ENCODE assay signal across 18 mouse cellular contexts in the genomic region with DNA sequence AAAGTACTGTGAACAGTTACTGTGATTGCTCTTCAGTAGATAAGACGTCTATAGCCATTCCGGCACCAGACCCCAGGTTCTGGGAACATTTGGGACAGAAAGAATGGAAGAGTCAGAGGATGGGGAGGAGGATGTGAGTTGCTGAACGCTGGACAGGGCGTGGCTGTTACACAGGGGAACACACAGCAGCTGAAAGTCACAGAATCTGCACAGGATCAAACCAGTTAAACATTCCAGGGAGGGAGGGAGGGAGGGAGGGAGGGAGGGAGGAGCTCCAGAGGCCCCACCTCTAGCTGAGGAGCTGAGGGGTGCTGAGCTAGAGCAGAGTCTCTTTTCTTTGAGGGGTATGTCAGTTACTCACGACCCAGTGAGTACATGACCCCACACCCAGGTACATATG. TPM values are rescaled to one million over a fixed set of nuclear protein-coding genes. Genes with fewer than 3 reads are reported as not detected.
DNase-seq lines count a peak whose midpoint lies in the region; ATAC-seq and TF ChIP-seq lines count a peak whose summit lies in the region.
"Had no signal": no experiment of that assay in that cellular context is flagged by ENCODE, and none has a peak within 500 bp of the region (broad histone marks: within the 10 kb centered on the region; RNA-seq: fewer than 3 reads in every experiment).

No protein-coding gene starts in this region.

- H3K9me3 ChIP-seq in kidney, postnatal 0 days (replicated peaks; ENCODE audit: low read length) = no peaks in the 10 kb centered on the region
- H3K9me3 ChIP-seq in embryonic facial prominence, embryonic 12.5 days = no peaks in the 10 kb centered on the region
- no peaks in the 10 kb centered on the region for H3K9me3 ChIP-seq in stomach, embryonic 14.5 days (ENCODE audit: control insufficient read depth, low read depth, low read length)
- H3K9me3 ChIP-seq: forebrain, embryonic 15.5 days; hindbrain, embryonic 15.5 days; lung, embryonic 15.5 days; megakaryocyte, embryonic 14.5 days had no signal

- no peak overlapping the region for H3K27ac ChIP-seq in kidney, postnatal 0 days
- H3K27ac ChIP-seq in embryonic facial prominence, embryonic 12.5 days = no peak overlapping the region
- H3K27ac ChIP-seq in stomach, embryonic 14.5 days (ENCODE audit: low read length) = no peak overlapping the region
- H3K27ac ChIP-seq: forebrain, embryonic 15.5 days; heart, adult 2 months; hindbrain, embryonic 15.5 days; lung, embryonic 15.5 days had no signal

- DNase-seq in embryo, embryonic 11 days = peak; percentile 12
- DNase-seq in embryo, embryonic 10 days (ENCODE audit: low spot score) = no peak
- no peak for DNase-seq in kidney, postnatal 0 days (ENCODE audit: low spot score)
- DNase-seq in kidney, adult 11 months = no peak
- DNase-seq in left cerebral cortex, postnatal 36 days (ENCODE audit: low spot score in 2 of 2) = no peak
- DNase-seq: cerebellum, postnatal 25 days; heart, adult 2 months; kidney, postnatal 36 days; thymus, adult 18-20 months had no signal

- no peak overlapping the region for H3K9ac ChIP-seq in kidney, postnatal 0 days (ENCODE audit: low read depth, low read length)
- H3K9ac ChIP-seq in embryonic facial prominence, embryonic 12.5 days = no peak overlapping the region
- no peak overlapping the region for H3K9ac ChIP-seq in stomach, embryonic 14.5 days (replicated peaks; ENCODE audit: low read depth, low read length)
- H3K9ac ChIP-seq: forebrain, embryonic 15.5 days; hindbrain, embryonic 15.5 days; lung, embryonic 15.5 days had no signal

- ATAC-seq in kidney, postnatal 0 days (replicated peaks; ENCODE audit: low FRiP score, low read depth) = peak; percentile 54; the same call in 1 of the 2 replicates
- peak; percentile 61; the same call in 1 of the 2 replicates for ATAC-seq in embryonic facial prominence, embryonic 12.5 days (ENCODE audit: insufficient number of reproducible peaks, insufficient read depth, low FRiP score, low TSS enrichment)
- 0 out of 2 replicates have a peak, but pooled peaks have one; percentile 30 for ATAC-seq in stomach, embryonic 14.5 days (ENCODE audit: insufficient number of reproducible peaks, insufficient read depth, low FRiP score, low read depth)
- ATAC-seq in erythroblast, adult 5-6 weeks (replicated peaks; ENCODE audit: low FRiP score, poor library complexity, severe bottlenecking) = no peak
- ATAC-seq: forebrain, embryonic 15.5 days; Patski had no signal

- no peak overlapping the region for H3K4me3 ChIP-seq in kidney, postnatal 0 days (replicated peaks; ENCODE audit: low read depth, low read length)
- H3K4me3 ChIP-seq in embryonic facial prominence, embryonic 12.5 days = no peak overlapping the region
- H3K4me3 ChIP-seq in stomach, embryonic 14.5 days (ENCODE audit: low read depth, low read length) = no peak overlapping the region
- H3K4me3 ChIP-seq: forebrain, embryonic 15.5 days; heart, adult 2 months; hindbrain, embryonic 15.5 days; lung, embryonic 15.5 days; megakaryocyte, embryonic 14.5 days had no signal

- H3K4me2 ChIP-seq in kidney, postnatal 0 days (ENCODE audit: low read length) = no peak overlapping the region
- H3K4me2 ChIP-seq in embryonic facial prominence, embryonic 12.5 days (replicated peaks) = no peak overlapping the region
- H3K4me2 ChIP-seq in stomach, embryonic 14.5 days (replicated peaks; ENCODE audit: low read depth, low read length) = no peak overlapping the region
- H3K4me2 ChIP-seq: forebrain, embryonic 15.5 days; hindbrain, embryonic 15.5 days; lung, embryonic 15.5 days had no signal

- intact Hi-C loops in left cerebral cortex, postnatal 36 days (cut with DNase I) = loop anchor here (10.0 kb wide), 1 partner anchor 446 kb away; no protein-coding TSS in a partner anchor

- no peaks in the 10 kb centered on the region for H3K4me1 ChIP-seq in kidney, postnatal 0 days (replicated peaks; ENCODE audit: insufficient read depth, low read length)
- H3K4me1 ChIP-seq in embryonic facial prominence, embryonic 12.5 days = 0 out of 2 replicates have a peak, but pooled peaks cover 3% of the 10 kb centered on the region
- H3K4me1 ChIP-seq in stomach, embryonic 14.5 days (ENCODE audit: control insufficient read depth, insufficient read depth, low read length) = no peaks in the 10 kb centered on the region
- H3K4me1 ChIP-seq: forebrain, embryonic 15.5 days; hindbrain, embryonic 15.5 days; lung, embryonic 15.5 days had no signal

- H3K36me3 ChIP-seq in kidney, postnatal 0 days (ENCODE audit: insufficient read depth, low read length) = no peaks in the 10 kb centered on the region
- H3K36me3 ChIP-seq in embryonic facial prominence, embryonic 12.5 days = no peaks in the 10 kb centered on the region
- H3K36me3 ChIP-seq in stomach, embryonic 14.5 days (ENCODE audit: control insufficient read depth, insufficient read depth, low read length) = no peaks in the 10 kb centered on the region
- H3K36me3 ChIP-seq: forebrain, embryonic 15.5 days; hindbrain, embryonic 15.5 days; lung, embryonic 15.5 days had no signal

- TF ChIP-seq CTCF in kidney, postnatal 0 days (IDR thresholded peaks at IDR 0.05; ENCODE audit: low read depth) = no peak

- H3K27me3 ChIP-seq in kidney, postnatal 0 days (ENCODE audit: insufficient read depth, low read length) = no peaks in the 10 kb centered on the region
- H3K27me3 ChIP-seq in embryonic facial prominence, embryonic 12.5 days = no peaks in the 10 kb centered on the region
- no peaks in the 10 kb centered on the region for H3K27me3 ChIP-seq in stomach, embryonic 14.5 days (ENCODE audit: control insufficient read depth, insufficient read depth, low read length)
- H3K27me3 ChIP-seq: CH12.LX; forebrain, embryonic 15.5 days; hindbrain, embryonic 15.5 days; lung, embryonic 15.5 days; Patski had no signal

- 56% methylated on average over 5 of the region's 5 CpGs for WGBS in kidney, postnatal 0 days
- 59% methylated on average over 5 of the region's 5 CpGs for WGBS in embryonic facial prominence, embryonic 12.5 days
- WGBS in stomach, embryonic 14.5 days = 32% methylated on average over 5 of the region's 5 CpGs

RNA-seq across cellular contexts. Expression of gene Rtca, which starts 27.1 kb away (rescaled TPM):
- polyA plus RNA-seq in kidney, postnatal 0 days (2015; fragmentation: Nextera tagmentation; extraction: Ambion mirVana) = 73.1 and 78.4 TPM in 2 replicates
- polyA plus RNA-seq in embryonic facial prominence, embryonic 12.5 days (2016; fragmentation: Nextera tagmentation; extraction: Ambion mirVana) = 91.1 and 91.8 TPM in 2 replicates
- 73.9 and 75.4 TPM in 2 replicates for polyA plus RNA-seq in stomach, embryonic 14.5 days (2014; fragmentation: Nextera tagmentation; extraction: Ambion mirVana)
- 1.5 and 13.6 TPM in 2 replicates for total RNA-seq in erythroblast, adult 5-6 weeks (2015; ENCODE audit: low replicate concordance)
- 5.6 and 5.8 TPM in 2 replicates for total RNA-seq in erythroblast, adult 5-6 weeks (2017; ENCODE audit: low replicate concordance)
- total RNA-seq in left cerebral cortex, postnatal 36 days (2021) = 10 to 100 TPM; 60.6 to 61.0 TPM

RNA-seq across cellular contexts. Expression of gene Dbt, which starts 31.9 kb away (rescaled TPM):
- 12.6 and 15.1 TPM in 2 replicates for polyA plus RNA-seq in kidney, postnatal 0 days (2015; fragmentation: Nextera tagmentation; extraction: Ambion mirVana)
- 15.1 and 15.6 TPM in 2 replicates for polyA plus RNA-seq in embryonic facial prominence, embryonic 12.5 days (2016; fragmentation: Nextera tagmentation; extraction: Ambion mirVana)
- polyA plus RNA-seq in stomach, embryonic 14.5 days (2014; fragmentation: Nextera tagmentation; extraction: Ambion mirVana) = 16.7 and 18.8 TPM in 2 replicates
- 3.3 and 7.9 TPM in 2 replicates for total RNA-seq in erythroblast, adult 5-6 weeks (2015; ENCODE audit: low replicate concordance)
- total RNA-seq in erythroblast, adult 5-6 weeks (2017; ENCODE audit: low replicate concordance) = 3.3 and 10.1 TPM in 2 replicates
- total RNA-seq in left cerebral cortex, postnatal 36 days (2021) = 10 to 100 TPM; 17.8 to 18.7 TPM

RNA-seq across cellular contexts. Expression of gene Cdc14a, which starts 57.1 kb away (rescaled TPM):
- polyA plus RNA-seq in kidney, postnatal 0 days (2015; fragmentation: Nextera tagmentation; extraction: Ambion mirVana) = 12.8 and 12.9 TPM in 2 replicates
- 13.4 and 13.8 TPM in 2 replicates for polyA plus RNA-seq in embryonic facial prominence, embryonic 12.5 days (2016; fragmentation: Nextera tagmentation; extraction: Ambion mirVana)
- polyA plus RNA-seq in stomach, embryonic 14.5 days (2014; fragmentation: Nextera tagmentation; extraction: Ambion mirVana) = 15.4 and 15.7 TPM in 2 replicates
- 16.1 and 16.9 TPM in 2 replicates for total RNA-seq in erythroblast, adult 5-6 weeks (2015; ENCODE audit: low replicate concordance)
- 18.0 and 19.7 TPM in 2 replicates for total RNA-seq in erythroblast, adult 5-6 weeks (2017; ENCODE audit: low replicate concordance)
- total RNA-seq in left cerebral cortex, postnatal 36 days (2021) = 1 to 10 TPM; 3.2 to 5.1 TPM
